Mouse (Mus musculus) spleen, postnatal 10 days (tissue): ENCODE results near the gene Tmem40.

ENCODE experiments used
- DNase-seq, 2 experiments: peaks; one replicate each; pipeline ENCODE4 v3.0.0; 2021 to 2022; ENCODE audit warnings: low spot score in 2 of 2

Gene Tmem40

GRCm38 (mm10) chr6:115761995-115762756 is at the start of gene Tmem40:
Gene Tmem40, minus strand, starts transcription at chr6:115762410.
- DNase-seq = no peak

GRCm38 (mm10) chr6:115811606-115812005 is 49.4 kb upstream of the Tmem40 start:
- DNase-seq = no peak

GRCm38 (mm10) chr6:115808488-115809231 is 46.5 kb upstream of the Tmem40 start, which contains the start of gene Rpl32:
Gene Rpl32, minus strand, starts transcription at chr6:115808747.
- peak; percentile 88 to 91 for DNase-seq

- DNase-seq = no peak
Observed at GRCm38 (mm10) chr6:115808196-115808487, 45.9 kb upstream of the Tmem40 start.

- DNase-seq = peak in 1 of 2 experiments; percentile 30
Observed at GRCm38 (mm10) chr6:115807464-115808195, 45.4 kb upstream of the Tmem40 start.

- no peak for DNase-seq
Observed at GRCm38 (mm10) chr6:115804432-115805192, 42.4 kb upstream of the Tmem40 start.

- peak in 1 of 2 experiments; percentile 77 for DNase-seq
Observed at GRCm38 (mm10) chr6:115803541-115804382, 41.6 kb upstream of the Tmem40 start.

GRCm38 (mm10) chr6:115801811-115802210 is 39.6 kb upstream of the Tmem40 start:
- no peak for DNase-seq

GRCm38 (mm10) chr6:115792691-115793215 is 30.5 kb upstream of the Tmem40 start:
- no peak for DNase-seq

- DNase-seq = peak in 1 of 2 experiments; percentile 36
Observed at GRCm38 (mm10) chr6:115791842-115792686, 29.9 kb upstream of the Tmem40 start.

- no peak for DNase-seq
Observed at GRCm38 (mm10) chr6:115791016-115791415, 28.8 kb upstream of the Tmem40 start.

GRCm38 (mm10) chr6:115782781-115783180 is 20.6 kb upstream of the Tmem40 start:
- no peak for DNase-seq

GRCm38 (mm10) chr6:115776363-115776762 is 14.2 kb upstream of the Tmem40 start:
- no peak for DNase-seq

GRCm38 (mm10) chr6:115775838-115776237 is 13.6 kb upstream of the Tmem40 start:
- DNase-seq = no peak

- peak in 1 of 2 experiments; percentile 71 for DNase-seq
Observed at GRCm38 (mm10) chr6:115774501-115774921, 12.3 kb upstream of the Tmem40 start, which contains the start of gene Cand2. Gene Cand2, plus strand, starts transcription at chr6:115774538.

GRCm38 (mm10) chr6:115773966-115774413 is 11.8 kb upstream of the Tmem40 start:
- DNase-seq = no peak

GRCm38 (mm10) chr6:115772604-115773003 is 10.4 kb upstream of the Tmem40 start:
- DNase-seq = no peak

- no peak for DNase-seq
Observed at GRCm38 (mm10) chr6:115772201-115772600, 10.0 kb upstream of the Tmem40 start.

- no peak for DNase-seq
Observed at GRCm38 (mm10) chr6:115770852-115771251, 8.6 kb upstream of the Tmem40 start.
